Mouse (Mus musculus): Measurements from ENCODE around the gene Mzf1.
"Not testable (repeated sequence)": the region's sequence is repeated elsewhere in the genome, so short reads cannot be mapped to it uniquely, and the experiment has no call there.

The Mzf1 gene

GRCm38 (mm10) chr7:13054287-13055010 is at the start of gene Mzf1:
Gene Mzf1 (minus strand): TSS chr7:13054764.
- peak; percentile 99 for DNase-seq (ENCODE audit: low spot score in 2 of 2)

GRCm38 (mm10) chr7:13095073-13095472 is 40.5 kb upstream of the Mzf1 start, which contains the start of gene Vmn1r85:
Gene Vmn1r85 (minus strand): TSS chr7:13095173.
- DNase-seq (ENCODE audit: low spot score in 2 of 2): no peak

GRCm38 (mm10) chr7:13072293-13072692 is 17.7 kb upstream of the Mzf1 start:
- DNase-seq (ENCODE audit: low spot score in 2 of 2): no peak

DNA sequence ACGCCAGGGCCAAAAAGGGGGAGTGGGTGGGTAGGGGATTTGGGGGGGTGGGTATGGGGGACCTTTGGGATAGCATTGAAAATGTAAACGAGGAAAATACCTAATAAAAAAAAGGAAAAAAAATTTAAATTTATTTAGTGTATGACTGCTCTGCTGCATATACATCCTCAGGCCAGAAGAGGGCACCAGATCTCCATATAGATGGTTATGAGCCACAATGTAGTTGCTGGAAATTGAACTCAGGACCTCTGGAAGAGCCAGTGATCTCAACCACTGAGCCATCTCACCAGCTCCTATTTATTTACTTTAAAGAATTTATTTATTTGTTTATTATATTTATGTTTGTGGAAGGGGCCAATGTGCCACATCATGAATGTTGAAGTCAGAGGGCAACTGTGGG is 8.8 kb upstream of the Mzf1 start:
- not testable (repeated sequence) for DNase-seq (ENCODE audit: low spot score in 2 of 2)

DNA sequence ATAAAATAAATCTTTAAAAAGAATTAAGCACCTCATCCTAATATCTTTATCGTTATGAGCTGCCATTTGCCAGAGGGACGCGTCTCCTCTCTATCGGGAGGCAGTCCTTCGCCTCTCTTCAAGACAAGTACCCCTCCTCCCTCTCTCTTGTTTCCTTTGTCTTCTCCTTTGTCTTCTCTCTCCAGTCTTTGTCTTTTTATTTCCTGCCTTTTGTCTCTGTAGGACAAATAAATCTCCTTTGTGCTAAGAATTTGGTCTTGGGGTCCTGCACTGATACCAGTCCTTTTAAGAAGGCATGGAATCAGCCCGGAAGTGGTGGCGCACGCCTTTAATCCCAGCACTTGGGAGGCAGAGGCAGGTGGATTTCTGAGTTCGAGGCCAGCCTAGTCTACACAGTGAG is 5.0 kb upstream of the Mzf1 start:
- DNase-seq (ENCODE audit: low spot score in 2 of 2): no peak

DNA sequence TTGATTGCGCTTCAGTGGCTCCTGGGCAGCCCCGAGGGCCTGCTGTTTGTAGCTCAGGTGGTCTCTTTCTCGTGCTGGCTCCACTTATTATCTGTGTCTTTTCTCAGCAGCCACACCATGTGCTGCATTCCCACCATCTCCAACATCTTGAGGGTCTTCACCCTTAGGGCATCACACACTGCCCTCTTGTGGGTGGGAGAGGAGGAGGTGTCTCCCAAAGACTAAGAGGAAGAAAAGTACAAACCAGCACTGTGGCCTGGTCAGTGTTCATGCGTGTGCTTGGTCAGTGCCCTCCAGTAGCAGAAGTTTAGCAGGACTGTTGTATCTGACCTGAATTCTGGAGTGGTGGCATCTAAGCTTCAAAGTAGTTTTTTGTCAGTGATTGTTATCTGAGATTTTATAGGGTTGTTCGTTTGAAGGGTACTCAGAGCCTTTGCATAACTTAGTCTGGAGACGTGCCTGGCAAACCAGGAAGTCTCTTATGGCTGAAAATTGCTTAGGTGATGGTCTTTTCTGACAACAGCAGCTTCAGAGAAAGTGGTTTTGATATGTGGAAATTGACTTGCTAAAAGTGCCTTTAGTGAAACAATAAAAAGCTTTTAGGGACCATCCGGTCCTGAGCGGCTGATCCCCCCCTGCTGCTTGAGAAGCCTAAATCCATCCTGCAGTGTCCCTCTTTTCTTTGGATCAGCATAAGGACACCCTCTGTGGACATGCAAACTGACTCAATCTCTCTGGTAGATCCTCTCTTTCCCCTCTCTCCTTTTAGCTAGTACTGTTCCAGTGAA is 2.5 kb upstream of the Mzf1 start:
- peak in 1 of 2 experiments; percentile 22 for DNase-seq (ENCODE audit: low spot score in 2 of 2)

- DNase-seq (ENCODE audit: low spot score in 2 of 2): no peak
These were observed 640 bp downstream of the Mzf1 start for GRCm38 (mm10) chr7:13053961-13054286.

GRCm38 (mm10) chr7:13053501-13053900 is 1.1 kb downstream of the Mzf1 start:
- peak in 1 of 2 experiments; percentile 22 for DNase-seq (ENCODE audit: low spot score in 2 of 2)

GRCm38 (mm10) chr7:13053001-13053400 is 1.6 kb downstream of the Mzf1 start:
- DNase-seq (ENCODE audit: low spot score in 2 of 2): peak in 1 of 2 experiments; percentile 33

DNA sequence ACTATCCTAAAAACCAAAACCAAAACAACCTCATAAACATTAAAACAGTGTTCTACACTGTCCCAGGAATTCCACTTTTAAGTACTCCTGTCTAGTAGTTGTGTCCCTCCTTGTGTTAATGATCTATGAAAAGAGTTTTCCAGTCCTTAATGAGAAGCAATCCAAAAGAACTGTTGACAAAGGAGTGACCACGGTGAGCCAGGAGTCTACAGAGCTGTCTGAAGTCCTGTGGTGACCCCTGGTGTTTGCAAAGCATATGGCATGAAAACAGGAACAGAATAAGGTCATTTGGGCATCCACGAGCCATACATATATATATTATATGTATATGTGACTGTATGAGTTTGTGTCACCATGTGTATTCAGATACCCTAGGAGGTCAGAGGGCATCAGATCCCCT is 8.5 kb downstream of the Mzf1 start:
- DNase-seq (ENCODE audit: low spot score in 2 of 2): peak in 1 of 2 experiments; percentile 56

- no peak for DNase-seq (ENCODE audit: low spot score in 2 of 2)
These were observed 10.3 kb downstream of the Mzf1 start for GRCm38 (mm10) chr7:13044254-13044625.

GRCm38 (mm10) chr7:13043445-13044253 is 10.9 kb downstream of the Mzf1 start:
- DNase-seq (ENCODE audit: low spot score in 2 of 2): peak; percentile 73 to 74

DNA sequence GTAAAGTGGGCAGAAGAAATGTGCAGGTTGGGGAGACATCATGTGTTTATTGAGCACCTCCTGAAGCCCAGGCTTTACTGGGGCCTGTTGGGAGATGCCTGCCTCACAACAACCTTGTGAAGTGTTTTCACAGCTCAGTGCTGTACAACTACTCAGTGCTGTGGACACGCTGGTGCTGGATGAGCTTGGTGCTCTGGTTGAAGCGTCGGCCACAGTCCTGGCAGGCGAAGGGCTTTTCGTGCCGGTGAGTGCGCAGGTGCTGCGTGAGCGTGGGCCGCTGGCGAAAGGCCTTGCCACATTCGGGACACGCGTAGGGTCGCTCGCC is 11.5 kb downstream of the Mzf1 start:
- DNase-seq (ENCODE audit: low spot score in 2 of 2): no peak

DNA sequence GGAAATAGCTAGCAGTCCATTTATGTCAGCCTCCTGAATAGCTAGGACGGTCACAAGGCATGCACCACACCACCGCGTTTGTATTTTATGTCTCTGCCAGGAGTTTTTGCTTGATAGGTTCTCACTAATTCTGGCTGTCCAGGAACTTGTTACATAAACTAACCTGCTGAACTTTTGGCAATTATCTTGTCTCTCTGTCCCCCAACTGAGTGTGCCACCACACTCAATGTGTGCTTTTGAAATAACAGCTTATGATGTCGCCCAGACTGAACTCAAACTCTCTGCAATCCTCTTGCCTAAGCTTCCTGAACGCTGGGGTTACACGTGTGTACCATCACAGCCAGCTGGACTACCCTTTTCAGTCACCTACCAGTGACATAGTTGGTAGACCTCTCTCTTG is 12.1 kb downstream of the Mzf1 start:
- peak in 1 of 2 experiments; percentile 27 for DNase-seq (ENCODE audit: low spot score in 2 of 2)

GRCm38 (mm10) chr7:13041256-13041655 is 13.3 kb downstream of the Mzf1 start:
- peak in 1 of 2 experiments; percentile 27 for DNase-seq (ENCODE audit: low spot score in 2 of 2)

- DNase-seq (ENCODE audit: low spot score in 2 of 2): no peak
These were observed 15.4 kb downstream of the Mzf1 start for GRCm38 (mm10) chr7:13039181-13039580.

- DNase-seq (ENCODE audit: low spot score in 2 of 2): no peak
These were observed 15.9 kb downstream of the Mzf1 start for GRCm38 (mm10) chr7:13038621-13039169.

DNA sequence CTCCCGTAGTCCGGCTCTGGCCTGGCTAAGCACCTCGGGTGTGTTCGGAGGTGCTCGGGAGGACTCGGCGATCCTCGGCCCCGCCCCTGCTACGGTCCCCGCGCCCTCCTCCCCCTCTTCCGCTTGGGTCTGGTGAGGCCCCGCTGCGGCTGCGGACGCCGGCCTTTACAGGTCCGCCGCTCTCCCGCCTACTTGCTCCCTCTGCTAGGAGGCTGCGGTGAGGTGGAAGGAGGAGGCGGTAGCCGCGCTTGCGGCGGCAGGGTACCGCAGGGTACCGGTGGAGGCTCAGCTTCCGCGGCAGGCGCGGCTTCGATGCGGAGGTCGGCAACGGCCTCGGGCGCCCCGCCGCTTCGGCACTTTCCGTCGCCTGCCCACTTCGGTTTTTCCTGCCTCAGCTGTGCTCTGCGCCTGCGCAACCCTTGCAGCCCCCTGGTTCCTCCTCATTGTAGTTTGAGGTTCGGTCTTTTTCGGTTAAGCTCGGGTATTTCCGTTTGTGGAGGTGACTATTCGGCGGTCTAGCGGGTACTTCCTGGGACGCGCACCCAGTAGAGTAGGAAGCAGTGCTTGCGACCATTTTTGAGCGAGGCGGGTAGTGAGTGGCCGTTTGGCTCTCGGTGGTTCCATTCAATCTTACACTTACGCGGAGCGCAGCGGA is 16.5 kb downstream of the Mzf1 start, which contains the start of gene Ube2m:
Gene Ube2m (minus strand): TSS at position 375 of the 655 bp plus-strand sequence.
- DNase-seq (ENCODE audit: low spot score in 2 of 2): peak; percentile 99 to 100

DNA sequence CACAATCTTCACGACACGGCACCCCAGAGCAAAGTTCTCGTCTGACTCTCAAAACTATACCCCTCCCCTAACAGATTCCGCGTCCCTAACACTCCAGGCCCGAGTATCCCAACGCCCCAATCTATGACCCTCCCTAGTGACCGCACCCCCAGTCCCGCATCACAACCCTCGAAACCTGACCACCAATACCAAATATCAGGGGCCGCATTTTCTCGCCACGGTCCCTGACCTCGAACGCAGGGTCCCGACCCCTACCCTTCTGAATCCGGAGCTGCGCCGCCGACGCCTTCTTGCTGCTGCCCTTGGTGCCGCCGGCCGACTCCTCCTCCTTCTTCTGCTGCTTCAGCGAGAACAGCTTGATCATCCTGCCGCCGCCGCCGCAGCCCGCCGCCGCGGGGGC is 17.2 kb downstream of the Mzf1 start:
- peak; percentile 76 to 81 for DNase-seq (ENCODE audit: low spot score in 2 of 2)

- peak in 1 of 2 experiments; percentile 26 for DNase-seq (ENCODE audit: low spot score in 2 of 2)
These were observed 17.8 kb downstream of the Mzf1 start for GRCm38 (mm10) chr7:13036806-13037205.

- DNase-seq (ENCODE audit: low spot score in 2 of 2): peak; percentile 56 to 65
These were observed 19.2 kb downstream of the Mzf1 start for GRCm38 (mm10) chr7:13035211-13035855.

Data from right cerebral cortex, postnatal 10 days (tissue).